9 mouse cellular contexts compared by ENCODE assay signal in genomic region chr7:16760292-16760691, GRCm38 (mm10). TPM values are rescaled to one million over a fixed set of nuclear protein-coding genes. Genes with fewer than 3 reads are reported as not detected.
DNase-seq lines count a peak whose midpoint lies in the region; ATAC-seq lines count a peak whose summit lies in the region.
"Had no signal": no experiment of that assay in that cellular context is flagged by ENCODE, and none has a peak within 500 bp of the region (broad histone marks: within the 10 kb centered on the region; RNA-seq: fewer than 3 reads in every experiment).

No protein-coding gene starts in this region.

- no peaks in the 10 kb centered on the region for H3K9me3 ChIP-seq in kidney, embryonic 16.5 days (ENCODE audit: low read length)
- H3K9me3 ChIP-seq: liver, embryonic 13.5 days had no signal

- ATAC-seq in kidney, embryonic 16.5 days (ENCODE audit: low FRiP score, low TSS enrichment): no peak; the same call in 1 of the 2 replicates
- no peak for ATAC-seq in megakaryocyte-erythroid progenitor cell, adult 5-6 weeks (replicated peaks; ENCODE audit: low FRiP score, low TSS enrichment, poor library complexity, severe bottlenecking)

- H3K4me1 ChIP-seq in kidney, embryonic 16.5 days (ENCODE audit: insufficient read depth, low read length): peaks cover 10% of the 10 kb centered on the region

- DNase-seq in spleen, postnatal 36 days (ENCODE audit: low spot score in 2 of 2): peak; percentile 40 to 47
- no peak for DNase-seq in spleen, postnatal 14 days (ENCODE audit: low spot score in 2 of 2)
- peak; percentile 48 for DNase-seq in gastrocnemius, postnatal 10 days
- DNase-seq in naive thymus-derived CD4-positive, alpha-beta T cell, adult 2 months (ENCODE audit: low read depth): peak; percentile 64
- DNase-seq in cerebellum, postnatal 25 days: no peak
- DNase-seq in right cerebral cortex, adult 18-20 months: no peak
- DNase-seq: liver, embryonic 13.5 days had no signal

- no peak overlapping the region for H3K9ac ChIP-seq in kidney, embryonic 16.5 days (replicated peaks; ENCODE audit: low read length)
- H3K9ac ChIP-seq: liver, embryonic 13.5 days had no signal

- H3K27ac ChIP-seq in kidney, embryonic 16.5 days (ENCODE audit: low read length): peak overlapping the region; percentile 90
- H3K27ac ChIP-seq: liver, embryonic 13.5 days had no signal

- no peaks in the 10 kb centered on the region for H3K36me3 ChIP-seq in kidney, embryonic 16.5 days (ENCODE audit: insufficient read depth, low read length)
- H3K36me3 ChIP-seq: liver, embryonic 13.5 days had no signal

- H3K27me3 ChIP-seq in kidney, embryonic 16.5 days (ENCODE audit: insufficient read depth, low read length): no peaks in the 10 kb centered on the region

- H3K4me2 ChIP-seq in kidney, embryonic 16.5 days (replicated peaks; ENCODE audit: low read depth, low read length): no peak overlapping the region
- H3K4me2 ChIP-seq: liver, embryonic 13.5 days had no signal

- no peak overlapping the region for H3K4me3 ChIP-seq in kidney, embryonic 16.5 days (ENCODE audit: low read length)
- H3K4me3 ChIP-seq: liver, embryonic 13.5 days had no signal

- 28% methylated on average over 8 of the region's 8 CpGs for WGBS in kidney, embryonic 16.5 days

RNA-seq across cellular contexts. Expression of gene Slc1a5, which starts 20.8 kb away (rescaled TPM):
- total RNA-seq in gastrocnemius, postnatal 10 days (2021): 10 to 100 TPM; 32.5 to 34.9 TPM
- 49.2 and 51.0 TPM in 2 replicates for polyA plus RNA-seq in kidney, embryonic 16.5 days (2015; fragmentation: Nextera tagmentation; extraction: Ambion mirVana)
- 102 and 107 TPM in 2 replicates for total RNA-seq in megakaryocyte-erythroid progenitor cell, adult 5-6 weeks (2014; fragmentation: Nextera tagmentation)
- 31.8 and 36.1 TPM in 2 replicates for total RNA-seq in megakaryocyte-erythroid progenitor cell, adult 5-6 weeks (2017)

RNA-seq across cellular contexts. Expression of gene Ap2s1, which starts 22.1 kb away (rescaled TPM):
- total RNA-seq in gastrocnemius, postnatal 10 days (2021): 10 to 100 TPM; 65.4 to 71.9 TPM
- 269 and 282 TPM in 2 replicates for polyA plus RNA-seq in kidney, embryonic 16.5 days (2015; fragmentation: Nextera tagmentation; extraction: Ambion mirVana)
- total RNA-seq in megakaryocyte-erythroid progenitor cell, adult 5-6 weeks (2014; fragmentation: Nextera tagmentation): 138 and 161 TPM in 2 replicates
- total RNA-seq in megakaryocyte-erythroid progenitor cell, adult 5-6 weeks (2017): 55.7 and 62.9 TPM in 2 replicates

RNA-seq across cellular contexts. Expression of gene Ceacam9, which starts 38.6 kb away (rescaled TPM):
- not detected for total RNA-seq in gastrocnemius, postnatal 10 days (2021)
- polyA plus RNA-seq in kidney, embryonic 16.5 days (2015; fragmentation: Nextera tagmentation; extraction: Ambion mirVana): not detected in 2 replicates
- total RNA-seq in megakaryocyte-erythroid progenitor cell, adult 5-6 weeks (2014; fragmentation: Nextera tagmentation): not detected in 2 replicates
- not detected in 2 replicates for total RNA-seq in megakaryocyte-erythroid progenitor cell, adult 5-6 weeks (2017)
- polyA plus RNA-seq: liver, embryonic 13.5 days had no signal

RNA-seq across cellular contexts. Expression of gene Strn4, which starts 55.4 kb away (rescaled TPM):
- total RNA-seq in gastrocnemius, postnatal 10 days (2021): 10 to 100 TPM; 42.3 to 46.1 TPM
- polyA plus RNA-seq in kidney, embryonic 16.5 days (2015; fragmentation: Nextera tagmentation; extraction: Ambion mirVana): 98.4 and 111 TPM in 2 replicates
- total RNA-seq in megakaryocyte-erythroid progenitor cell, adult 5-6 weeks (2014; fragmentation: Nextera tagmentation): 62.0 and 66.6 TPM in 2 replicates
- total RNA-seq in megakaryocyte-erythroid progenitor cell, adult 5-6 weeks (2017): 63.9 and 71.1 TPM in 2 replicates

RNA-seq across cellular contexts. Expression of gene Fkrp, which starts 56.2 kb away (rescaled TPM):
- total RNA-seq in gastrocnemius, postnatal 10 days (2021): 10 to 100 TPM; 23.2 to 23.3 TPM
- 36.3 and 36.6 TPM in 2 replicates for polyA plus RNA-seq in kidney, embryonic 16.5 days (2015; fragmentation: Nextera tagmentation; extraction: Ambion mirVana)
- total RNA-seq in megakaryocyte-erythroid progenitor cell, adult 5-6 weeks (2014; fragmentation: Nextera tagmentation): 14.4 and 21.5 TPM in 2 replicates
- 8.9 and 15.8 TPM in 2 replicates for total RNA-seq in megakaryocyte-erythroid progenitor cell, adult 5-6 weeks (2017)

Comparison
In these comparisons a context has a peak if more than half of its experiments do, and no peak if none do; other contexts are left out.
1. DNase-seq: peak in spleen, postnatal 36 days (2 of 2), gastrocnemius, postnatal 10 days (single experiment) and naive thymus-derived CD4-positive, alpha-beta T cell, adult 2 months (single experiment); none in spleen, postnatal 14 days (0 of 2), cerebellum, postnatal 25 days (0 of 2) and right cerebral cortex, adult 18-20 months (single experiment).